Mouse (Mus musculus) megakaryocyte progenitor cell, adult 5-6 weeks (primary cell): Measurements from ENCODE around the gene Clcn3. TPM values are rescaled to one million over a fixed set of nuclear protein-coding genes. Genes with fewer than 3 reads are reported as not detected.
"Not testable (repeated sequence)": the region's sequence is repeated elsewhere in the genome, so short reads cannot be mapped to it uniquely, and the experiment has no call there.

Source experiments
- ATAC-seq: replicated peaks from 2 replicates; pipeline ENCODE4 v1.8.0; 2016; ENCODE audit warnings: mild to moderate bottlenecking, moderate TSS enrichment, inconsistent platforms; ENCODE audit not compliant: poor library complexity
- total RNA-seq, 2 experiments: library from RNA; stranded (forward) in 1 of 2; stranded (reverse) in 1 of 2; fragments of 157-497, 149-512 nt in 1 of 2; fragments of 200-1000 nt in 1 of 2; gene quantifications; 2 replicates each; pipeline versions ENCODE4 v1.2.3 to v1.2.4; 2015 to 2017

Gene Clcn3
- total RNA-seq (2015) (22.3 and 26.1 TPM in 2 replicates), total RNA-seq (2017) (22.8 and 29.3 TPM in 2 replicates)

GRCm38 (mm10) chr8:60982701-60983687, at the start of gene Clcn3:
Gene Clcn3, minus strand, starts transcription at chr8:60983300.
- ATAC-seq = peak; percentile 89

- ATAC-seq = no peak
These were observed 13.4 kb upstream of the Clcn3 start for GRCm38 (mm10) chr8:60996468-60996867.

GRCm38 (mm10) chr8:60993639-60993986, 10.5 kb upstream of the Clcn3 start:
- no peak for ATAC-seq

- ATAC-seq = peak; percentile 88
These were observed 10.0 kb upstream of the Clcn3 start, which contains the start of gene Nek1 for GRCm38 (mm10) chr8:60992910-60993638. Gene Nek1, plus strand, starts transcription at chr8:60993195.

- peak; percentile 70 for ATAC-seq
These were observed 9.4 kb upstream of the Clcn3 start for GRCm38 (mm10) chr8:60992561-60992909.

GRCm38 (mm10) chr8:60984260-60985010, 1.3 kb upstream of the Clcn3 start:
- ATAC-seq = not testable (repeated sequence)

GRCm38 (mm10) chr8:60983688-60984079, 584 bp upstream of the Clcn3 start:
- peak; percentile 70 for ATAC-seq

GRCm38 (mm10) chr8:60981388-60981787, 1.7 kb downstream of the Clcn3 start:
- ATAC-seq = no peak

GRCm38 (mm10) chr8:60978496-60978895, 4.6 kb downstream of the Clcn3 start:
- no peak for ATAC-seq

- no peak for ATAC-seq
These were observed 6.3 kb downstream of the Clcn3 start for GRCm38 (mm10) chr8:60976818-60977217.

GRCm38 (mm10) chr8:60974837-60975236, 8.3 kb downstream of the Clcn3 start:
- peak; percentile 42 for ATAC-seq

GRCm38 (mm10) chr8:60973448-60973847, 9.7 kb downstream of the Clcn3 start:
- peak; percentile 83 for ATAC-seq

GRCm38 (mm10) chr8:60971808-60972207, 11.3 kb downstream of the Clcn3 start:
- no peak for ATAC-seq

GRCm38 (mm10) chr8:60969091-60969490, 14.0 kb downstream of the Clcn3 start:
- ATAC-seq = no peak

- no peak for ATAC-seq
These were observed 17.4 kb downstream of the Clcn3 start for GRCm38 (mm10) chr8:60965741-60966140.

- ATAC-seq = peak; percentile 38
These were observed 17.8 kb downstream of the Clcn3 start for GRCm38 (mm10) chr8:60965306-60965705.

- ATAC-seq = no peak
These were observed 18.6 kb downstream of the Clcn3 start for GRCm38 (mm10) chr8:60964518-60964917.

GRCm38 (mm10) chr8:60963931-60964330, 19.2 kb downstream of the Clcn3 start:
- peak; percentile 61 for ATAC-seq

- ATAC-seq = peak; percentile 67
These were observed 20.3 kb downstream of the Clcn3 start for GRCm38 (mm10) chr8:60962763-60963162.

- ATAC-seq = peak; percentile 48
These were observed 26.3 kb downstream of the Clcn3 start for GRCm38 (mm10) chr8:60956847-60957246.
